Mouse (Mus musculus) midbrain, embryonic 10.5 days (tissue): ENCODE measurements at regions not wholly inside any gene's neighbourhood (a gene's known extent, or its start where the extent isn't known, plus 50 kb on each side); places are given as distances from the start of the nearest gene placed in this dataset.

Experiments used
- DNase-seq: peaks from one replicate; pipeline ENCODE4 v3.0.0-alpha.2; 2017; ENCODE audit warnings: low spot score
- H3K27ac ChIP-seq: fragments of 300-500 bp; sonication (generic); replicated peaks from 2 replicates; pipeline ENCODE4 v1.5.1; 2016; ENCODE audit warnings: mild to moderate bottlenecking
- H3K27me3 ChIP-seq: fragments of 300-500 bp; sonication (generic); 2 replicates; pipeline ENCODE4 v1.6.1; 2016; ENCODE audit warnings: low read depth, mild to moderate bottlenecking; ENCODE audit not compliant: poor library complexity, severe bottlenecking
- H3K36me3 ChIP-seq: fragments of 300-500 bp; sonication (generic); 2 replicates; pipeline ENCODE4 v1.6.1; 2016; ENCODE audit warnings: mild to moderate bottlenecking, moderate library complexity
- H3K4me1 ChIP-seq: fragments of 300-500 bp; sonication (generic); 2 replicates; pipeline ENCODE4 v1.6.1; 2016
- H3K4me3 ChIP-seq: fragments of 300-500 bp; sonication (generic); 2 replicates; pipeline ENCODE4 v1.5.1; 2016; ENCODE audit warnings: mild to moderate bottlenecking, moderate library complexity
- H3K9me3 ChIP-seq: fragments of 300-500 bp; sonication (generic); replicated peaks from 2 replicates; pipeline ENCODE4 v1.6.1; 2016; ENCODE audit warnings: mild to moderate bottlenecking
- WGBS: fragments of 180-500 bp; shearing (Covaris S2); methylation state at CpG from one replicate; pipeline ENCODE4 v1.1.7; 2016; 5-methylcytosine and 5-hydroxymethylcytosine counted together

GRCm38 (mm10) chr15:31087607-31088006 lies 136.5 kb upstream of the Dap start:
- H3K9me3 ChIP-seq = no peaks in the 10 kb centered on the region
- H3K27ac ChIP-seq = no peak overlapping the region
- DNase-seq = no peak
- H3K27me3 ChIP-seq = no peaks in the 10 kb centered on the region
- H3K36me3 ChIP-seq = no peaks in the 10 kb centered on the region
- 88% methylated on average over 1 of the region's 1 CpGs for WGBS
- H3K4me3 ChIP-seq = no peak overlapping the region
- H3K4me1 ChIP-seq = no peaks in the 10 kb centered on the region

- no peak for DNase-seq
- Histone ChIP-seq H3K27me3 (no peaks in the 10 kb centered on the region), H3K9me3 (no peaks in the 10 kb centered on the region), H3K4me1 (no peaks in the 10 kb centered on the region), H3K27ac (no peak overlapping the region), H3K36me3 (no peaks in the 10 kb centered on the region), H3K4me3 (no peak overlapping the region)
- WGBS = 86% methylated on average over 5 of the region's 5 CpGs
These were observed 132.1 kb upstream of the Dap start for GRCm38 (mm10) chr15:31091916-31092570.

- Histone ChIP-seq H3K4me1 (no peaks in the 10 kb centered on the region), H3K27ac (no peak overlapping the region), H3K4me3 (no peak overlapping the region), H3K9me3 (no peaks in the 10 kb centered on the region), H3K27me3 (no peaks in the 10 kb centered on the region), H3K36me3 (no peaks in the 10 kb centered on the region)
- 94% methylated on average over 7 of the region's 7 CpGs for whole genome bisulfite sequencing
- DNase-seq = no peak
These were observed 127.9 kb upstream of the Dap start for GRCm38 (mm10) chr15:31096206-31096605.

- H3K4me1 ChIP-seq = no peaks in the 10 kb centered on the region
- DNase-seq = no peak
- no peak overlapping the region for H3K27ac ChIP-seq
These were observed 126.8 kb upstream of the Dap start for GRCm38 (mm10) chr15:31097301-31097700.

GRCm38 (mm10) chr15:31104743-31105142 lies 119.4 kb upstream of the Dap start:
- 89% methylated on average over 4 of the region's 4 CpGs for WGBS
- no peak for DNase-seq
- Histone ChIP-seq H3K9me3 (no peaks in the 10 kb centered on the region), H3K36me3 (no peaks in the 10 kb centered on the region), H3K27ac (no peak overlapping the region), H3K4me3 (no peak overlapping the region), H3K27me3 (no peaks in the 10 kb centered on the region), H3K4me1 (0 out of 2 replicates have a peak, but pooled peaks cover 2% of the 10 kb centered on the region)

More at GRCm38 (mm10) chr15:31097301-31097700, 126.8 kb upstream of the Dap start:
- no peak overlapping the region for H3K4me3 ChIP-seq
- 83% methylated on average over 4 of the region's 4 CpGs for WGBS
- no peaks in the 10 kb centered on the region for H3K27me3 ChIP-seq
- no peaks in the 10 kb centered on the region for H3K9me3 ChIP-seq
- no peaks in the 10 kb centered on the region for H3K36me3 ChIP-seq

GRCm38 (mm10) chr15:31106907-31107306 lies 117.2 kb upstream of the Dap start:
- 85% methylated on average over 9 of the region's 9 CpGs for WGBS
- Histone ChIP-seq H3K4me3 (no peak overlapping the region), H3K36me3 (no peaks in the 10 kb centered on the region), H3K27me3 (no peaks in the 10 kb centered on the region), H3K4me1 (0 out of 2 replicates have a peak, but pooled peaks cover 2% of the 10 kb centered on the region), H3K27ac (no peak overlapping the region), H3K9me3 (no peaks in the 10 kb centered on the region)
- DNase-seq = no peak

GRCm38 (mm10) chr15:31113216-31113615 lies 110.9 kb upstream of the Dap start:
- Histone ChIP-seq H3K27me3 (no peaks in the 10 kb centered on the region), H3K4me1 (no peaks in the 10 kb centered on the region), H3K27ac (no peak overlapping the region), H3K36me3 (no peaks in the 10 kb centered on the region), H3K4me3 (no peak overlapping the region), H3K9me3 (no peaks in the 10 kb centered on the region)
- 84% methylated on average over 1 of the region's 1 CpGs for WGBS
- no peak for DNase-seq

GRCm38 (mm10) chr15:31117338-31117737 lies 106.8 kb upstream of the Dap start:
- no peaks in the 10 kb centered on the region for H3K9me3 ChIP-seq
- H3K4me1 ChIP-seq = no peaks in the 10 kb centered on the region
- H3K27ac ChIP-seq = no peak overlapping the region
- H3K4me3 ChIP-seq = no peak overlapping the region
- no peak for DNase-seq
- no peaks in the 10 kb centered on the region for H3K27me3 ChIP-seq
- H3K36me3 ChIP-seq = no peaks in the 10 kb centered on the region

- H3K4me1 ChIP-seq = no peaks in the 10 kb centered on the region
- no peak overlapping the region for H3K27ac ChIP-seq
- no peaks in the 10 kb centered on the region for H3K9me3 ChIP-seq
- 66% methylated on average over 6 of the region's 6 CpGs for WGBS
- DNase-seq = no peak
- no peaks in the 10 kb centered on the region for H3K27me3 ChIP-seq
- H3K36me3 ChIP-seq = no peaks in the 10 kb centered on the region
- H3K4me3 ChIP-seq = no peak overlapping the region
These were observed 104.0 kb upstream of the Dap start for GRCm38 (mm10) chr15:31120147-31120546.

- Histone ChIP-seq H3K4me1 (peaks cover 3% of the 10 kb centered on the region; the same call in 1 of the 2 replicates), H3K36me3 (no peaks in the 10 kb centered on the region), H3K27me3 (no peaks in the 10 kb centered on the region), H3K9me3 (no peaks in the 10 kb centered on the region), H3K4me3 (no peak overlapping the region), H3K27ac (no peak overlapping the region)
- DNase-seq = no peak
- WGBS = 92% methylated on average over 1 of the region's 1 CpGs
These were observed 98.3 kb upstream of the Dap start for GRCm38 (mm10) chr15:31125784-31126183.

- peaks cover 3% of the 10 kb centered on the region; the same call in 1 of the 2 replicates for H3K4me1 ChIP-seq
- no peak for DNase-seq
- no peak overlapping the region for H3K4me3 ChIP-seq
- 27% methylated on average over 3 of the region's 3 CpGs for WGBS
- no peaks in the 10 kb centered on the region for H3K27me3 ChIP-seq
- H3K36me3 ChIP-seq = no peaks in the 10 kb centered on the region
- no peak overlapping the region for H3K27ac ChIP-seq
- no peaks in the 10 kb centered on the region for H3K9me3 ChIP-seq
These were observed 97.1 kb upstream of the Dap start for GRCm38 (mm10) chr15:31126999-31127398.

- Histone ChIP-seq H3K4me3 (no peak overlapping the region), H3K4me1 (peaks cover 3% of the 10 kb centered on the region; the same call in 1 of the 2 replicates), H3K27ac (no peak overlapping the region), H3K27me3 (no peaks in the 10 kb centered on the region), H3K9me3 (no peaks in the 10 kb centered on the region), H3K36me3 (no peaks in the 10 kb centered on the region)
- no peak for DNase-seq
- WGBS = 52% methylated on average over 7 of the region's 7 CpGs
These were observed 89.2 kb upstream of the Dap start for GRCm38 (mm10) chr15:31134891-31135290.

- H3K27ac ChIP-seq = no peak overlapping the region
- H3K4me3 ChIP-seq = no peak overlapping the region
- WGBS = 90% methylated on average over 6 of the region's 6 CpGs
- DNase-seq = no peak
- H3K9me3 ChIP-seq = no peaks in the 10 kb centered on the region
- no peaks in the 10 kb centered on the region for H3K36me3 ChIP-seq
- H3K4me1 ChIP-seq = peaks cover 3% of the 10 kb centered on the region; the same call in 1 of the 2 replicates
- no peaks in the 10 kb centered on the region for H3K27me3 ChIP-seq
These were observed 85.5 kb upstream of the Dap start for GRCm38 (mm10) chr15:31138637-31139036.

- DNase-seq = no peak
- Histone ChIP-seq H3K9me3 (no peaks in the 10 kb centered on the region), H3K27me3 (no peaks in the 10 kb centered on the region), H3K4me3 (no peak overlapping the region), H3K4me1 (no peaks in the 10 kb centered on the region), H3K36me3 (no peaks in the 10 kb centered on the region), H3K27ac (no peak overlapping the region)
- WGBS = 82% methylated on average over 4 of the region's 4 CpGs
These were observed 82.4 kb upstream of the Dap start for GRCm38 (mm10) chr15:31141750-31142149.
